Mouse (Mus musculus) CD4-positive, CD25-positive, alpha-beta regulatory T cell (primary cell): Measurements from ENCODE around the gene Cnga3. TPM values are rescaled to one million over a fixed set of nuclear protein-coding genes. Genes with fewer than 3 reads are reported as not detected.

Source experiments
- polyA plus RNA-seq: library from polyadenylated mRNA; unstranded; fragments of 100-300 nt; shearing (Covaris generic); gene quantifications from one replicate; pipeline ENCODE4 v1.2.1, GENCODE M21; 2017

Gene Cnga3
- polyA plus RNA-seq: not detected

GRCm38 (mm10) chr1:37214144-37214543 is at the start of gene Cnga3:
Gene Cnga3, plus strand, starts transcription at chr1:37214434.

GRCm38 (mm10) chr1:37299540-37300491 is 85.6 kb downstream of the Cnga3 start, which contains the start of gene Inpp4a:
Gene Inpp4a, plus strand, starts transcription at chr1:37299865.

Other genes with a start within 250 kb of the Cnga3 start
- gene Vwa3b, start 187.8 kb upstream of the Cnga3 start, polyA plus RNA-seq: 1.2 TPM
- gene Inpp4a, start 85.4 kb downstream of the Cnga3 start, polyA plus RNA-seq: 23.7 TPM
- 68.1 TPM for gene Coa5, start 215.7 kb downstream of the Cnga3 start, polyA plus RNA-seq
- 113 TPM for gene Unc50, start 215.7 kb downstream of the Cnga3 start, polyA plus RNA-seq